Mouse (Mus musculus): ENCODE measurements at regions not wholly inside any gene's neighbourhood (a gene's known extent, or its start where the extent isn't known, plus 50 kb on each side); places are given as distances from the start of the nearest gene placed in this dataset.
"Not testable (repeated sequence)": the region's sequence is repeated elsewhere in the genome, so short reads cannot be mapped to it uniquely, and the experiment has no call there.

GRCm38 (mm10) chr12:71532708-71533450 lies 223.2 kb downstream of the Dact1 start:
- no peak for DNase-seq

- no peak for DNase-seq
Observed at GRCm38 (mm10) chr12:71533701-71534100, 224.0 kb downstream of the Dact1 start.

- DNase-seq = no peak
Observed at GRCm38 (mm10) chr12:71534199-71534598, 224.5 kb downstream of the Dact1 start.

GRCm38 (mm10) chr12:71535251-71535650 lies 225.6 kb downstream of the Dact1 start:
- DNase-seq = no peak

GRCm38 (mm10) chr12:71535831-71536230 lies 226.1 kb downstream of the Dact1 start:
- DNase-seq = not testable (repeated sequence)

GRCm38 (mm10) chr12:71538691-71539090 lies 229.0 kb downstream of the Dact1 start:
- no peak for DNase-seq

- no peak for DNase-seq
Observed at GRCm38 (mm10) chr12:71540279-71540678, 230.6 kb downstream of the Dact1 start.

GRCm38 (mm10) chr12:71541961-71542360 lies 232.3 kb downstream of the Dact1 start:
- no peak for DNase-seq

GRCm38 (mm10) chr12:71543571-71544119 lies 234.0 kb downstream of the Dact1 start:
- no peak for DNase-seq

- DNase-seq = no peak
Observed at GRCm38 (mm10) chr12:71544401-71545159, 234.9 kb downstream of the Dact1 start.

- DNase-seq = no peak
Observed at GRCm38 (mm10) chr12:71546523-71547265, 237.0 kb downstream of the Dact1 start.

GRCm38 (mm10) chr12:71549336-71549735 lies 239.7 kb downstream of the Dact1 start:
- no peak for DNase-seq

- DNase-seq = no peak
Observed at GRCm38 (mm10) chr12:71554212-71554611, 244.5 kb downstream of the Dact1 start.

GRCm38 (mm10) chr12:71561259-71561658 lies 251.6 kb downstream of the Dact1 start:
- DNase-seq = no peak

GRCm38 (mm10) chr12:71561918-71562572 lies 252.4 kb downstream of the Dact1 start:
- no peak for DNase-seq

GRCm38 (mm10) chr12:71563219-71563618 lies 253.5 kb downstream of the Dact1 start:
- no peak for DNase-seq

GRCm38 (mm10) chr12:71566371-71566770 lies 256.7 kb downstream of the Dact1 start:
- no peak for DNase-seq

- no peak for DNase-seq
Observed at GRCm38 (mm10) chr12:71568251-71568650, 258.6 kb downstream of the Dact1 start.

GRCm38 (mm10) chr12:71568880-71569390 lies 259.3 kb downstream of the Dact1 start:
- no peak for DNase-seq

GRCm38 (mm10) chr12:71569662-71570061 lies 260.0 kb downstream of the Dact1 start:
- no peak for DNase-seq

- DNase-seq = no peak
Observed at GRCm38 (mm10) chr12:71570116-71570515, 260.4 kb downstream of the Dact1 start.

- DNase-seq = no peak
Observed at GRCm38 (mm10) chr12:71572833-71573446, 257.9 kb upstream of the Daam1 start.
